Comparison of ENCODE assay signal across 8 mouse cellular contexts in the genomic region with DNA sequence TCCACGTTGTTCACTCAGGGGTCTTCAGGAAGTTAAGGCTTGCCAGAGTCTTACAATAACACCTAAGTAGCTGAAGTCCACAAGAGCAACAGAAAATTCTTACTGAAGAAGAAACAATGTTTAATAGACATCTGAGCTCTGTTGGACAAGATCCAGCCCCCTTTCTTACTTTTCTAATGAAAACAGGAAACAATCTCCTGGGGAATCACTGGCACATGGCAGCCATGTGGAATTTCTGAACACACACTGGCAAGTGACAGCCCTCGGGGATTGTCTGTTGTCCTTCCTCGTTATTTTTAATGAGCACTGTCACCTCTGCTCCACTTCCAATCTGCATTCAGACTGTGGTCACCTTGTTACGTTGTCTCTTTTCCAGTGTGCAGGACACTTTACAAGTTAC.
"Had no signal": no experiment of that assay in that cellular context is flagged by ENCODE, and none has a peak within 500 bp of the region (broad histone marks: within the 10 kb centered on the region; RNA-seq: fewer than 3 reads in every experiment).

No protein-coding gene starts in this region.

- DNase-seq: kidney, adult 2 months; kidney, postnatal 36 days; liver; lung, adult 18-20 months; lung, postnatal 10 days; lung, postnatal 36 days; thymus, adult 18-20 months; thymus, postnatal 36 days had no signal
